Mouse (Mus musculus) C2C12 (cell line): Measurements from ENCODE around the gene Cep95.

Experiments used
- CTCF ChIP-seq: IDR thresholded peaks from one replicate; pipeline ENCODE4 v1.5.1; 2011; ENCODE audit not compliant: control insufficient read depth, insufficient read depth, insufficient read length
- MAX ChIP-seq: IDR thresholded peaks from one replicate; pipeline ENCODE4 v1.6.1; 2011; ENCODE audit warnings: mild to moderate bottlenecking, control low read depth
- MYOD1 ChIP-seq: IDR thresholded peaks from one replicate; pipeline ENCODE4 v1.6.1; 2011; ENCODE audit warnings: low read depth; ENCODE audit not compliant: control insufficient read depth, insufficient read length

- TF ChIP-seq CTCF (no peak), MAX (no peak), MYOD1 (no peak)
Observed at GRCm38 (mm10) chr11:106778132-106778531, 10.9 kb upstream of the Cep95 start.
